Mouse (Mus musculus): ENCODE data around the gene Wdr4. TPM values are rescaled to one million over a fixed set of nuclear protein-coding genes. Genes with fewer than 3 reads are reported as not detected.

Wdr4 gene
- polyA plus RNA-seq, 1 experiment from 2014 or later, result 49.1 TPM

DNA sequence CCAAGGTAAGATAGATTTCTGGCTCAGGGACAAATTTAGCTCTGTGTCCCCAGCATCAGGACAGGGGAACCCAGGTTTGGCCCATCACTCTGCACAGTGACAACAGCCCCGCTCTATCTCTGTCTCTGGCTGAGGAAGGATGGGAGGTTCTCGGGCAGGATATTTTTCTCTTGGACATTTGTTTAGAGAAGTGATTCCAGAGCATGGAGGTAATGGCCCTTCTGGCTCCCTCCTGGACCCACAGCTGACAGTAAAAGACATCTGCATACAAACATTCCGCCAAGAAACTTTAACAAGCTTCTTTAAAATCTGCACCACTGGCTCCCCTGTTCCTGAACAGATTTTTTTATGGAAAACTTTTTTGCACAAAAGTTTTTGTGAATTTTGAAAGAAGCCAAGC lies 66.3 kb downstream of the Wdr4 start:
- Histone ChIP-seq H3K27ac (ENCODE audit: low read depth) (peak overlapping the region; percentile 96), H3K4me1 (replicated peaks; ENCODE audit: control insufficient read depth, insufficient read depth, low read length) (peaks cover 58% of the 10 kb centered on the region), H3K4me3 (ENCODE audit: low read depth, low read length) (no peak overlapping the region), H3K9me3 (ENCODE audit: control insufficient read depth, low read length) (no peaks in the 10 kb centered on the region), H3K9ac (ENCODE audit: low read length) (0 out of 2 replicates have a peak overlapping the region, but pooled peaks have one; percentile 8), H3K4me2 (ENCODE audit: low read length) (no peak overlapping the region), H3K27me3 (replicated peaks; ENCODE audit: control insufficient read depth, insufficient read depth, low read length) (no peaks in the 10 kb centered on the region), H3K36me3 (ENCODE audit: control insufficient read depth, insufficient read depth, low read length) (peaks cover 26% of the 10 kb centered on the region)
- peak; percentile 51 for ATAC-seq (replicated peaks; ENCODE audit: low FRiP score, low TSS enrichment, low read depth)
- 40% methylated on average over 3 of the region's 3 CpGs for WGBS
- no peak for DNase-seq (ENCODE audit: low spot score)

DNA sequence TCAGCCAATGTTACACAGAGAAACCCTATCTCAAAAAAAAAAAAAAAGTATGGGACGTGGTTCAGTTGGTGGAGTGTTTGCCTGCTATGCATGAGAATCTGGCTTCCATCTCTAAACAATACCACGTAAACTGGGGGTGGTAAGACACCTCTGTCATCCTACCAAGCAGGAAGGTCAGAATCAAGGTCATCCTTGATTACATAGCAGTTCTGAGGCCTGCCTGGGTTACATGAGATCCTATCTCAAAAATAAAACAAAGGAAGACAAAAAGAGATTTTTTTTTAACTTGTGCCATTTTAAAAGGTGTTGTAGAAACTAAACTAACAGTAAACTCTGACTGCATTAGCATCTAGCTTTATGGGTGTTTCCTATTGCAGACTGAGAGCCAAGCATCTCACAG lies 67.0 kb downstream of the Wdr4 start:
- Histone ChIP-seq H3K9me3 (ENCODE audit: control insufficient read depth, low read length) (no peaks in the 10 kb centered on the region), H3K9ac (ENCODE audit: low read length) (no peak overlapping the region), H3K27ac (ENCODE audit: low read depth) (peak overlapping the region; percentile 96), H3K4me3 (ENCODE audit: low read depth, low read length) (no peak overlapping the region), H3K4me1 (replicated peaks; ENCODE audit: control insufficient read depth, insufficient read depth, low read length) (peaks cover 58% of the 10 kb centered on the region), H3K27me3 (replicated peaks; ENCODE audit: control insufficient read depth, insufficient read depth, low read length) (no peaks in the 10 kb centered on the region), H3K36me3 (ENCODE audit: control insufficient read depth, insufficient read depth, low read length) (peaks cover 25% of the 10 kb centered on the region), H3K4me2 (ENCODE audit: low read length) (no peak overlapping the region)
- ATAC-seq (replicated peaks; ENCODE audit: low FRiP score, low TSS enrichment, low read depth) (no peak), DNase-seq (ENCODE audit: low spot score) (no peak)
- WGBS, result 34% methylated on average over 2 of the region's 2 CpGs

DNA sequence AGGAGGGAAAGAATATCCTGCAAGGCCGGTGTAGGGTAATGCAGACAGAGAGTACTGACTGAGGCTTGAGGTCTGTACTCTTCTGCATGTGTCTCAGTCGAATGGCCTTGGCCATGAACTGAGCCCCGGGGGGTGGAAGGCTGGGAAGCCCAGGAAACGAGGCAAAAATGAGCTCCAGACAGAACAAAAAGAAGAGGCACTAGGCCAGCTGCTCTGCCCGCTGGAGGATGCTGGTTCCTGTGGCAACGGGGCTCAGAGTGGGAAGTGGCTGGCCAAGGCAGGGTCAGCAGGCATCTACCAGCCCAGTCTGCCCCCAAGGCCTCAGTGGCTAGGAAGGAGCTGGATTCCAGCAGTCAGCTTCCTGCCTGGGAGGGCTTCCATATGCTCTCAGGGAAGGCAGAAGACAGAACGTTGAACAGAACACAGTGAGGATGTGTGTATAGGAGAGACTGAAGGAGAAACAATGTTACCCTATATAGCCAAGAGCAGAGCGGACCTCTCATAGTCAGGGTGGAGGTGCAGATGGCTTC lies 68.5 kb downstream of the Wdr4 start:
- no peaks in the 10 kb centered on the region for H3K27me3 ChIP-seq (replicated peaks; ENCODE audit: control insufficient read depth, insufficient read depth, low read length)
- no peaks in the 10 kb centered on the region for H3K9me3 ChIP-seq (ENCODE audit: control insufficient read depth, low read length)
- H3K4me2 ChIP-seq (ENCODE audit: low read length), result no peak overlapping the region
- H3K36me3 ChIP-seq (ENCODE audit: control insufficient read depth, insufficient read depth, low read length), result peaks cover 30% of the 10 kb centered on the region
- H3K9ac ChIP-seq (ENCODE audit: low read length), result no peak overlapping the region
- no peak overlapping the region for H3K4me3 ChIP-seq (ENCODE audit: low read depth, low read length)
- H3K4me1 ChIP-seq (replicated peaks; ENCODE audit: control insufficient read depth, insufficient read depth, low read length), result peaks cover 50% of the 10 kb centered on the region
- H3K27ac ChIP-seq (ENCODE audit: low read depth), result peak overlapping the region; percentile 96
- ATAC-seq (replicated peaks; ENCODE audit: low FRiP score, low TSS enrichment, low read depth), result no peak; the same call in 1 of the 2 replicates
- no peak for DNase-seq (ENCODE audit: low spot score)
- WGBS, result 44% methylated on average over 8 of the region's 8 CpGs

DNA sequence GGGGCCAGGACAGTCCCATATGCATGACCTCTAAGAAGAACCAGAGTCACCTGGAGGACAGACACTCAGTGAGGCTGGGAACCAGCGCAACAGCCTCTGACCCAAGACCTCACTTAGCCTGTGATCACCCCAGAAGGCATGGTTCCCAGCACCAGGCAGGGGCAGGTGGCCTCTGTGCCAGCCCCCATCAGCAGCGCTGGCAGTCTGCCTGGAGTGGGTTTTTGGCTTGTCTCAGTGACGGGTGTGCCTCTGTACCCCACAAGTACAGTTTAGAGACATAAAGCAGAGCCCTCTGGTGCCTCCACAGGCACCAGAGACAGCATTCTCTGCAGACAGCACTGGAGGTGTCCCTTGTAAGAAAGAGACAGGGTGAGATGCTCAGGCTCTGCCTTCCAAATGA lies 69.6 kb downstream of the Wdr4 start:
- H3K9me3 ChIP-seq (ENCODE audit: control insufficient read depth, low read length), result no peaks in the 10 kb centered on the region
- H3K4me3 ChIP-seq (ENCODE audit: low read depth, low read length), result no peak overlapping the region
- no peak for DNase-seq (ENCODE audit: low spot score)
- H3K4me2 ChIP-seq (ENCODE audit: low read length), result no peak overlapping the region
- ATAC-seq (replicated peaks; ENCODE audit: low FRiP score, low TSS enrichment, low read depth), result no peak
- H3K27me3 ChIP-seq (replicated peaks; ENCODE audit: control insufficient read depth, insufficient read depth, low read length), result no peaks in the 10 kb centered on the region
- peak overlapping the region; percentile 96 for H3K27ac ChIP-seq (ENCODE audit: low read depth)
- no peak overlapping the region for H3K9ac ChIP-seq (ENCODE audit: low read length)
- WGBS, result 44% methylated on average over 3 of the region's 3 CpGs
- peaks cover 28% of the 10 kb centered on the region for H3K36me3 ChIP-seq (ENCODE audit: control insufficient read depth, insufficient read depth, low read length)
- peaks cover 46% of the 10 kb centered on the region for H3K4me1 ChIP-seq (replicated peaks; ENCODE audit: control insufficient read depth, insufficient read depth, low read length)

DNA sequence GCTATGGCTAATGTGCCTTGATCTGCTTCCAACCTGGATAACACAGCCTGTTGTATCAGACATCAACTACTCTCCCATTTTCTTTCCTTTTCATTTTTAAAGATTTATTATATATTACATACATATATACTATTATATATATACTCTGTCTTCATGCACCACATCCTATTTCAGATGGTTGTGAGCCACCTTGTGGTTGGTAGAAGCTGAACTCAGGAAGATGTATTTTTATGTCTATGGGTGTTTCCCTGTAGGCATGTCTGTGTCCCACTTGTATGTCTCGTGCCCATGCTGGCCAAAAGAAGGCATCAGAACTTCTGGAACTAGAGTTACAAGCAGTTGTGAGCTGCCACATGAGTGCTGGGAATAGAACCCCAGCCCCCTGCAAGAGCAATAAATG lies 71.3 kb downstream of the Wdr4 start:
- H3K27ac ChIP-seq (ENCODE audit: low read depth), result no peak overlapping the region
- 78% methylated on average over 1 of the region's 1 CpGs for WGBS
- no peak overlapping the region for H3K4me3 ChIP-seq (ENCODE audit: low read depth, low read length)
- no peak overlapping the region for H3K9ac ChIP-seq (ENCODE audit: low read length)
- DNase-seq (ENCODE audit: low spot score) (no peak), ATAC-seq (replicated peaks; ENCODE audit: low FRiP score, low TSS enrichment, low read depth) (no peak)
- peaks cover 31% of the 10 kb centered on the region for H3K36me3 ChIP-seq (ENCODE audit: control insufficient read depth, insufficient read depth, low read length)
- H3K4me1 ChIP-seq (replicated peaks; ENCODE audit: control insufficient read depth, insufficient read depth, low read length), result peaks cover 46% of the 10 kb centered on the region
- H3K4me2 ChIP-seq (ENCODE audit: low read length), result no peak overlapping the region
- H3K27me3 ChIP-seq (replicated peaks; ENCODE audit: control insufficient read depth, insufficient read depth, low read length), result no peaks in the 10 kb centered on the region
- no peaks in the 10 kb centered on the region for H3K9me3 ChIP-seq (ENCODE audit: control insufficient read depth, low read length)

DNA sequence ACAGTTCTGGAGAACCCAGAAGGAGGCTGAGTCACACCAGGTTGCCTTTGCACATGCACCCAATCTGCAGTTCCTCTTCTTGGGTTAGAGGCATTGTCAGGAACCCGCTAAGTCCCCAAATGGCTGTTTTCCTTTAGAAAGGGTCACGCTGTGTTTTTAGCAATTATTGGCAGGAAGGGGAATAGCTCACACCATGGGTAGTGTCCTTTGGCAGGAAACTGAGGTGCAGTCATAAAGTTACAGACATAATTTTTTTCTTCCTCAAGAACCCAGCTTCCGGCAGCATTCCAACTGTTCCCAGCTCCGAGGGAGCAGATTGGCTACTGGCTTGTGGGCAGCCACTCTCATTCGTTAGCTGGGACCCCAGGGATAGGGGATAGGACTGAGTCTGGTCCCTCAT lies 72.0 kb downstream of the Wdr4 start:
- DNase-seq (ENCODE audit: low spot score) (no peak), ATAC-seq (replicated peaks; ENCODE audit: low FRiP score, low TSS enrichment, low read depth) (no peak)
- H3K9ac ChIP-seq (ENCODE audit: low read length), result no peak overlapping the region
- H3K27ac ChIP-seq (ENCODE audit: low read depth), result no peak overlapping the region
- no peak overlapping the region for H3K4me2 ChIP-seq (ENCODE audit: low read length)
- H3K36me3 ChIP-seq (ENCODE audit: control insufficient read depth, insufficient read depth, low read length), result peaks cover 31% of the 10 kb centered on the region
- no peak overlapping the region for H3K4me3 ChIP-seq (ENCODE audit: low read depth, low read length)
- no peaks in the 10 kb centered on the region for H3K27me3 ChIP-seq (replicated peaks; ENCODE audit: control insufficient read depth, insufficient read depth, low read length)
- peaks cover 47% of the 10 kb centered on the region for H3K4me1 ChIP-seq (replicated peaks; ENCODE audit: control insufficient read depth, insufficient read depth, low read length)
- no peaks in the 10 kb centered on the region for H3K9me3 ChIP-seq (ENCODE audit: control insufficient read depth, low read length)
- 81% methylated on average over 5 of the region's 5 CpGs for WGBS

DNA sequence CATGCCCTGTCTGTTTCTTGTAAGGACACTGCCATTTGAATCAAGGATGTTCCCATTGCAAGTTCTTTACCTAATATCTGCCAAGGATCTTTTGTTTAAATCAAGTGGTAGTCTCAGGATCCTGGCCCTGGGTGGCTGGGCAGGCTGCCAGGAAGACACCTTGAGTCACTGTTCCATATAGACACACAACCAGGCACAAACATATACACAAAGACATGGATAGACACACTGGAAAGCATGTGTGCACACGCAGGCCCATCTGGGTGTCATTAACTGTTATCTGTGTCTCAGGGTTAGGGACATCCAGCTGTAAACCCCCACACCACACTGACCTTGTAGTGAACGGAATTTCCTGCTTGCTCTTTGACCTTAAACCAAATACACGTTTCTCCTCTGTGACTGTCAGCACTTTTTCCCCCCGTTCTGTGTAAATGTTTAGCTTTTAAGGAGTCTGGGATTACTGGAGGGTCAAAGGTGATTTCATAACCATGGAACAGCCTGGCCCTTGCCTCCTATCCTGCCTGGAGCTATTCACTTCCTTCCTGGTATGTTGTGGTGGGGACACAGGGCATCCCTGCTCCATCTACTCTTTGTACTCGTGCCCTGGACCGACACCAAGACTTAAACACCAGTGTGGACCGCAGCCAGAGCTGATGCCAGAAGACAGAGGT lies 74.6 kb downstream of the Wdr4 start:
- no peaks in the 10 kb centered on the region for H3K27me3 ChIP-seq (replicated peaks; ENCODE audit: control insufficient read depth, insufficient read depth, low read length)
- H3K27ac ChIP-seq (ENCODE audit: low read depth), result peak overlapping the region; percentile 51
- DNase-seq (ENCODE audit: low spot score) (no peak), ATAC-seq (replicated peaks; ENCODE audit: low FRiP score, low TSS enrichment, low read depth) (peak; percentile 48; the same call in 1 of the 2 replicates)
- peaks cover 31% of the 10 kb centered on the region for H3K36me3 ChIP-seq (ENCODE audit: control insufficient read depth, insufficient read depth, low read length)
- H3K9me3 ChIP-seq (ENCODE audit: control insufficient read depth, low read length), result peaks cover 3% of the 10 kb centered on the region; the same call in 1 of the 2 replicates
- H3K4me3 ChIP-seq (ENCODE audit: low read depth, low read length), result no peak overlapping the region
- WGBS, result 14% methylated on average over 7 of the region's 7 CpGs
- peaks cover 36% of the 10 kb centered on the region for H3K4me1 ChIP-seq (replicated peaks; ENCODE audit: control insufficient read depth, insufficient read depth, low read length)
- no peak overlapping the region for H3K9ac ChIP-seq (ENCODE audit: low read length)
- no peak overlapping the region for H3K4me2 ChIP-seq (ENCODE audit: low read length)

Measured in intestine, embryonic 14.5 days (tissue).